Mouse (Mus musculus) heart, postnatal 0 days (tissue): ENCODE measurements at regions not wholly inside any gene's neighbourhood (a gene's known extent, or its start where the extent isn't known, plus 50 kb on each side); places are given as distances from the start of the nearest gene placed in this dataset.

ENCODE experiments used
- ATAC-seq: fragments of 200-750 bp; cut with Nextera tagmentation; 2 replicates; pipeline ENCODE4 v1.8.0; 2017; ENCODE audit warnings: low read depth, moderate number of reproducible peaks, moderate library complexity; ENCODE audit not compliant: insufficient read depth
- DNase-seq: peaks from one replicate; pipeline ENCODE4 v3.0.0-alpha.2; 2016; ENCODE audit warnings: low spot score
- H3K27ac ChIP-seq: fragments of 300-500 bp; sonication (generic); 2 replicates; pipeline ENCODE4 v1.5.1; 2014; ENCODE audit warnings: low read depth, mild to moderate bottlenecking
- H3K27me3 ChIP-seq: fragments of 300-500 bp; sonication (generic); 2 replicates; pipeline ENCODE4 v1.6.1; 2014; ENCODE audit warnings: low read length, mixed read lengths; ENCODE audit not compliant: control insufficient read depth, insufficient read depth
- H3K36me3 ChIP-seq: fragments of 300-500 bp; sonication (generic); replicated peaks from 2 replicates; pipeline ENCODE4 v1.6.1; 2014; ENCODE audit warnings: low read length, mixed read lengths; ENCODE audit not compliant: control insufficient read depth, insufficient read depth
- H3K4me1 ChIP-seq: fragments of 300-500 bp; sonication (generic); 2 replicates; pipeline ENCODE4 v1.6.1; 2014; ENCODE audit warnings: antibody characterized with exemption; ENCODE audit not compliant: control insufficient read depth, insufficient read depth
- H3K4me2 ChIP-seq: fragments of 300-500 bp; sonication (generic); 2 replicates; pipeline ENCODE4 v1.6.1; 2014; ENCODE audit warnings: low read depth, mild to moderate bottlenecking, low read length, moderate library complexity
- H3K4me3 ChIP-seq: fragments of 300-500 bp; sonication (generic); 2 replicates; pipeline ENCODE4 v1.5.1; 2014; ENCODE audit warnings: low read depth, low read length
- H3K9ac ChIP-seq: fragments of 300-500 bp; sonication (generic); replicated peaks from 2 replicates; pipeline ENCODE4 v1.6.1; 2014; ENCODE audit warnings: low read depth, low read length, mixed read lengths
- H3K9me3 ChIP-seq: fragments of 300-500 bp; sonication (generic); replicated peaks from 2 replicates; pipeline ENCODE4 v1.6.1; 2016; ENCODE audit warnings: low read length; ENCODE audit not compliant: control insufficient read depth
- CTCF ChIP-seq: IDR thresholded peaks from 2 replicates; pipeline ENCODE4 v1.5.1; 2016; ENCODE audit warnings: antibody characterized with exemption, control low read depth, low read depth
- EP300 ChIP-seq: IDR thresholded peaks from 2 replicates; pipeline ENCODE4 v1.6.1; 2016; ENCODE audit warnings: antibody characterized with exemption, low read depth
- WGBS: fragments of 180-500 bp; shearing (Covaris S2); extraction: QIAGEN DNeasy Blood & Tissue Kit; methylation state at CpG from one replicate; pipeline ENCODE4 v1.1.7; 2014; 5-methylcytosine and 5-hydroxymethylcytosine counted together

DNA sequence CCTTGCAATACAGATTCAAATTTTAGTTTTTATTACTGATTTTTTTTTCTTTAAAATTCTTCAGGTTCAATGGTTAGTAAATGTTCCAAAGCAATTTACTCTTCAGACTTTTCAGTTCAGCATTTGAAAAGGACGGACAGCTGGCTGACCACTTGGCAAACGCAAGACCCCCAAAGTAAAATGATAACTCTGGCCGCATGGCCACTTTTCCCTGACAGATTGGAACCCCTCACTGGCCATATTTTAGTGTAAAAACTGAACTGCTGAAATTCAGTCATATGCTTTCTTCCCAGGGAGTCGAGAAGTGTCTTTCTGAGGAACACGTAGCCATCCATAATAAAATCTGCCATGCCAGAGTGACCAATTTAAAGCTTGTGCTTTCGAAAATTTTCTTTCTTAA lies 198.4 kb upstream of the Gk2 start:
- Histone ChIP-seq H3K27me3 (no peaks in the 10 kb centered on the region), H3K9ac (no peak overlapping the region), H3K4me3 (no peak overlapping the region), H3K9me3 (no peaks in the 10 kb centered on the region), H3K27ac (no peak overlapping the region), H3K4me2 (no peak overlapping the region), H3K36me3 (no peaks in the 10 kb centered on the region), H3K4me1 (no peaks in the 10 kb centered on the region)
- DNase-seq (no peak), ATAC-seq (no peak)
- TF ChIP-seq CTCF (no peak), EP300 (no peak)
- WGBS = 81% methylated on average over 6 of the region's 6 CpGs

DNA sequence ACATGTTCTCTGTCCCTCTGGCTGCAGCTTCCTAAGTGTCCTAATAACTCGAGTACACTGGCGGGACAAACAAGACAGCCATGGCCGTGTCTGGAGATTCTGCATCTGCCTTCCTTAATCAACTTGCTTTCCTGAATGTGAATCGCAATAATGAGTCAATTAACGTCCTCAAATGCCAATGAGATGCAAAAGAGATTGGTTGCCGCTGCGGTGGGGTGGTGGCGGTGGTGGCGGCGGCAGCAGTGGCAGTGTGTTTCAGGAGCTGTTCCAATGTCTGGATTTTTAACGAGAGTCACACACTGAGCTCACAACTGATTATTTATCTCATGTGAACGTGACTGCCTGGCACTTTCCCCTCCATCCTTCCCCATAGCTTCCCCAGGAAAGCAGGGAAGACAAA lies 197.6 kb upstream of the Gk2 start:
- H3K4me1 ChIP-seq = no peaks in the 10 kb centered on the region
- H3K9ac ChIP-seq = no peak overlapping the region
- H3K4me3 ChIP-seq = no peak overlapping the region
- no peaks in the 10 kb centered on the region for H3K9me3 ChIP-seq
- 53% methylated on average over 12 of the region's 12 CpGs for WGBS
- H3K4me2 ChIP-seq = no peak overlapping the region
- no peaks in the 10 kb centered on the region for H3K27me3 ChIP-seq
- DNase-seq = no peak
- ATAC-seq = no peak
- no peaks in the 10 kb centered on the region for H3K36me3 ChIP-seq
- no peak for TF ChIP-seq EP300
- TF ChIP-seq CTCF = no peak
- no peak overlapping the region for H3K27ac ChIP-seq

DNA sequence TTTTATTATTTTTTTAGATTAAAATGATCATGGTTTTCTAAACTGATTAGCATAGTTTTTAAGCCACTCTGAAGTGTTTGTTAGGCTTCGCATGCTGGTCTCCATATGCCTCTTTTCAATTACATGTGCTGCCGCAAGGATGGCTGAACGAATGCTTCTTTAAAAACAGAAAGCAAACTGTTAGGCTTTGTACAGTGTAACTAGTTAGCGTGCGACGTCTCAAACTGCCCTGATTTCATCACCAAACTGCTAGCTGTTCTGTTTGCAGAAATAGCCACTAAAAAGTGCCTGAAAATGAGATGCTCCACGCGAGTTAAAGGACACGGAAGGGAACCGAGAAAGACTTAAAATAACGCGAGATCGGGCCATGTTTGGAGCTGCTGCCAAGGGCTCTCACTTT lies 185.4 kb upstream of the Gk2 start:
- no peak for TF ChIP-seq CTCF
- TF ChIP-seq EP300 = no peak
- H3K4me2 ChIP-seq = no peak overlapping the region
- no peaks in the 10 kb centered on the region for H3K36me3 ChIP-seq
- no peaks in the 10 kb centered on the region for H3K9me3 ChIP-seq
- no peak for DNase-seq
- no peak for ATAC-seq
- H3K4me1 ChIP-seq = no peaks in the 10 kb centered on the region
- no peaks in the 10 kb centered on the region for H3K27me3 ChIP-seq
- no peak overlapping the region for H3K4me3 ChIP-seq
- WGBS = 87% methylated on average over 13 of the region's 13 CpGs
- H3K9ac ChIP-seq = no peak overlapping the region
- no peak overlapping the region for H3K27ac ChIP-seq

DNA sequence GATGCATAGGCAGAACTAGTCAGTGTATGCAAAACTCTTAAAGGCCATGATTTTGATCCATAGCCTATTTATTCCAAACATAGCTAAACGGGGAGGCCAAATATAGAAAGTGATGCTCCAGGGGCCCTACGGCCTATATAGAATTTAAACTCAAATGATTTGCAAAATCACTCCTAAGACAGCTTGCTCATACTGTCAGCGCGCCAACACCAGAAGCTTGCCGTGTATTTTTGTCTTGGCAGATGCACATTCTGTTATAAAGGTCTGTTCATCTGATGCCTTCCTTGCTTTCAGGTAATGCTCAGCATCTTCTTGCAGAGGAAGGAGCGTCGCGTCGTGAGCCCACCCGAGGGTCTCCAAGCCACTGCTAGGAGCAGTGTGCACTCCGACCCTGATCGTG lies 184.8 kb upstream of the Gk2 start:
- H3K36me3 ChIP-seq = no peaks in the 10 kb centered on the region
- no peak for DNase-seq
- TF ChIP-seq CTCF = no peak
- TF ChIP-seq EP300 = no peak
- ATAC-seq = no peak
- H3K27me3 ChIP-seq = no peaks in the 10 kb centered on the region
- no peak overlapping the region for H3K9ac ChIP-seq
- no peaks in the 10 kb centered on the region for H3K9me3 ChIP-seq
- no peaks in the 10 kb centered on the region for H3K4me1 ChIP-seq
- no peak overlapping the region for H3K4me3 ChIP-seq
- H3K4me2 ChIP-seq = no peak overlapping the region
- WGBS = 86% methylated on average over 12 of the region's 12 CpGs
- no peak overlapping the region for H3K27ac ChIP-seq

DNA sequence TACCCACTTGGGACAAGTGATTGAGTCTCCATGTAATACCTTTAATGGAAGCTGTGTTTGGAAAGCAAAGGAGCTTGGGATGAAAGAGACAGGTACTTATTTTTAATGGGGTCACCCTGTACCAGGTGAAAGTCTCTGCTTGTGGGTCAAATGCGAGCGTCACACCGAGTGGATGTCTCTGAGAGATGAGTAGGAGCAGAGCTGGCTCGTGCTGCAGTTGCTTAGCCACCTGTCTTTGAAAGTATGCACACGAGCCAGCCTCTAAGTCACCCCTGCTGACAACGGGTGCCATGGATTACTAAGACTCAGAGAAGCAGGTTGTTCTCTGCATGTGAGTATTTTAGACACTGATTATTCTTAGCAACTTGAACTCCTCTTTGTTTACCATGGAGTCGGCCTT lies 179.5 kb upstream of the Gk2 start:
- ATAC-seq (no peak), DNase-seq (no peak)
- Histone ChIP-seq H3K27me3 (no peaks in the 10 kb centered on the region), H3K36me3 (no peaks in the 10 kb centered on the region), H3K9me3 (no peaks in the 10 kb centered on the region), H3K27ac (no peak overlapping the region), H3K9ac (no peak overlapping the region), H3K4me3 (no peak overlapping the region), H3K4me1 (0 out of 2 replicates have a peak, but pooled peaks cover 3% of the 10 kb centered on the region), H3K4me2 (no peak overlapping the region)
- 76% methylated on average over 7 of the region's 7 CpGs for WGBS
- TF ChIP-seq EP300 (no peak), CTCF (no peak)

DNA sequence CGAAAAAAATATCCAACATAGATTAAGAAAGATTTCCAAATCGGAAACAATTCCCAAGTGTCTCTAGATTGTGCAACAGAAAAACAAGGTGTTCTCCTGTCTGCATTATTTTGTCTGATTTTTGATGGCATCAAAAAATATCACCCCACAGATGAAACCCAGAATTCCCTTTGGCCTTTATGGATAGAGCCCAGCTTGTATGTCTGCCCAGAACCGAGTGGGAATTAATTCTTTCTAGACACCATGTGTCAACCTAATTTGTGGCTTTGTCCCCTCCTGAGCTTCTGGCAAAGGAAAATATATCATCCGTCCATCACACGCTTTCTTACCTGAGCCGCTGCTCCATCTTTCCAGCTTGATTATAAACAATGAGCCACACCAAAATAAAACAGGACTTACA lies 176.9 kb upstream of the Gk2 start:
- Histone ChIP-seq H3K27ac (no peak overlapping the region), H3K9ac (no peak overlapping the region), H3K36me3 (no peaks in the 10 kb centered on the region), H3K4me2 (no peak overlapping the region), H3K4me3 (no peak overlapping the region), H3K27me3 (no peaks in the 10 kb centered on the region), H3K4me1 (0 out of 2 replicates have a peak, but pooled peaks cover 3% of the 10 kb centered on the region), H3K9me3 (no peaks in the 10 kb centered on the region)
- ATAC-seq (no peak), DNase-seq (no peak)
- whole genome bisulfite sequencing = 80% methylated on average over 6 of the region's 6 CpGs
- TF ChIP-seq EP300 (no peak), CTCF (no peak)
